Mouse (Mus musculus) hindbrain, embryonic 13.5 days (tissue): ENCODE data around the gene Rbm15b. TPM values are rescaled to one million over a fixed set of nuclear protein-coding genes. Genes with fewer than 3 reads are reported as not detected.
A peak's percentile ranks its signal among the peaks of the same experiment; 100 is the strongest.

Source experiments
- ATAC-seq: fragments of 200-750 bp; cut with Nextera tagmentation; 2 replicates; pipeline ENCODE4 v1.8.0; 2017; ENCODE audit warnings: moderate TSS enrichment; ENCODE audit not compliant: low FRiP score
- H3K27ac ChIP-seq: fragments of 300-500 bp; sonication (generic); 2 replicates; pipeline ENCODE4 v1.5.1; 2015; ENCODE audit warnings: inconsistent platforms, mild to moderate bottlenecking, moderate library complexity
- H3K27me3 ChIP-seq: fragments of 300-500 bp; sonication (generic); 2 replicates; pipeline ENCODE4 v1.6.1; 2015; ENCODE audit warnings: mild to moderate bottlenecking, inconsistent platforms
- H3K36me3 ChIP-seq: fragments of 300-500 bp; sonication (generic); 2 replicates; pipeline ENCODE4 v1.6.1; 2015; ENCODE audit warnings: mild to moderate bottlenecking, inconsistent platforms
- H3K4me1 ChIP-seq: fragments of 300-500 bp; sonication (generic); replicated peaks from 2 replicates; pipeline ENCODE4 v1.6.1; 2015; ENCODE audit warnings: inconsistent platforms
- H3K4me2 ChIP-seq: fragments of 300-500 bp; sonication (generic); 2 replicates; pipeline ENCODE4 v1.6.1; 2015; ENCODE audit warnings: inconsistent platforms, mild to moderate bottlenecking, moderate library complexity
- H3K4me3 ChIP-seq: fragments of 300-500 bp; sonication (generic); 2 replicates; pipeline ENCODE4 v1.5.1; 2015; ENCODE audit warnings: mild to moderate bottlenecking, inconsistent platforms
- H3K9ac ChIP-seq: fragments of 300-500 bp; sonication (generic); 2 replicates; pipeline ENCODE4 v1.6.1; 2015; ENCODE audit warnings: mild to moderate bottlenecking, inconsistent platforms
- H3K9me3 ChIP-seq: fragments of 300-500 bp; sonication (generic); 2 replicates; pipeline ENCODE4 v1.6.1; 2016; ENCODE audit warnings: inconsistent platforms
- WGBS: fragments of 180-500 bp; shearing (Covaris S2); methylation state at CpG from one replicate; pipeline ENCODE4 v1.1.7; 2015; 5-methylcytosine and 5-hydroxymethylcytosine counted together
- polyA plus RNA-seq: library from polyadenylated mRNA; unstranded; fragments of >200 nt; fragmentation: Nextera tagmentation; extraction: Ambion mirVana; gene quantifications from 2 replicates; pipeline ENCODE4 v1.2.1, GENCODE M21; 2015

Gene Rbm15b
- 14.2 and 16.5 TPM in 2 replicates for polyA plus RNA-seq

DNA sequence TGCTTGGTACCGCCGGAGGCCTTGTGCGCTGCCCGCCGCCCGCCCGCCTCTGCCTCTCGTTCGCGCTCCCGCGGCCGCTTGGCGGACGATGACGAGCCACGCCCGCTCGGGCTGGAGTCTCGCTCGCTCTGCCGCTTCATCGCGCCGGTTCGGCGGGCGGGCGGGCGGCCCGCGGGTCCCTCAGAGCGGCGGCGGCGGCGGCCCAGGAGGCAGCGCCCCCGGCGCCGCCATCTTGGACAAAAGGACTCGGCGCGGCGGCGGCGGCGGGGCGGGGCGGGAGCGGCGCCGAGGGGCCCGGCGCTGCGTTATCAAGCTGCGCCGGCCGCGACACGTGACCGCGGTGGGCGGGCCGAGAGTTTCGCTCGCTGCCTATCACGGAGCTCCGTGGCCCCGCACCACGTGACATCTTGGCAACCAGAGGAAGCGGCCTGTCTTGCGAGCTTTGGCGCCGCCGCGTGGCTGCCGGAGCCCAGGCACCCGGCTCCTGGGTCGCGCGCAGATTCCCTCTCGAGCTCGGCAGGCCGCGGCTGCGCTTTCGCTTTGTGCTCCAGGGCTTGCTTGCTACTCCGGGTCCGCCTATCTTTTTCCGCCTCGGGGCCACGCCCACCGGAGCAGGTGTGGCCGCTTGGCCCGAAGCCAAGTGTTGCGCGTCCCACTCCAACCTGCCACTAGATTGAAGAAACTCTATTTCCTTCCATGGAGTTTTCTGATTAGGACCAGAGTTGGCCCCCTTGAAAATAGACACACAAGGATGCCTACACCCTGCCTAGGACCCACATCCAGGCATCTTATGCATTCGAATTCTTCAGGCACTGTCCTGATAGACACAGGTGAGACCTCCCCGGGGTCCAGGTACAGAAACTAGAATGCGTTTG, at the start of gene Rbm15b:
Rbm15b (minus strand) TSS at position 601 of the 875 bp plus-strand sequence.
- Histone ChIP-seq H3K9me3 (no peaks in the 10 kb centered on the region), H3K36me3 (peaks cover 58% of the 10 kb centered on the region), H3K27me3 (no peaks in the 10 kb centered on the region), H3K9ac (peak within 1 kb of the TSS; percentile 99), H3K4me1 (peaks cover 75% of the 10 kb centered on the region), H3K4me3 (peak within 1 kb of the TSS; percentile 94), H3K27ac (peak within 1 kb of the TSS; percentile 96), H3K4me2 (peak within 1 kb of the TSS; percentile 99)
- peak; percentile 58 for ATAC-seq
- WGBS, result 2% methylated on average over 98 of the region's 101 CpGs

DNA sequence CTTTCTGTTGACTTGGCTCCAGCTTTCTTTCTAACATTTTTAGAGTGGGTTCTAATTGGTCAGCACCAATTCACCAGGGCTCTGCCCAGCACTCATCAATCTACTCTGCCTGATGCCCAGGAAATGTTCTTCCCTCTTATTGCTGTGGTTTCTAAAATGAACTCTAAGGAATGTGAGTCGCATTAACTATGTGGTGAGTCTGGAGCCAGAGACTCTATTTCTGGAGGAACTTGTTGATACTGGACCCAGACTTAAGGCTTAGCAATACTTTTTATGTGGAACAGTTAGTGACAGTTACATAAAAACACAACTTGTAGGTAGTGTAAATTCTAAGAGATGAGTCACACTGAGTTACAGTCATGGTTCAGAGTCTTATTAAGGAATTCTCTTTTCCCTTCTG, 47.8 kb upstream of the Rbm15b start:
- H3K36me3 ChIP-seq, result peaks cover 63% of the 10 kb centered on the region
- H3K4me1 ChIP-seq, result no peaks in the 10 kb centered on the region
- no peak overlapping the region for H3K4me2 ChIP-seq
- no peak for ATAC-seq
- no peaks in the 10 kb centered on the region for H3K27me3 ChIP-seq
- H3K27ac ChIP-seq, result no peak overlapping the region
- no peak overlapping the region for H3K9ac ChIP-seq
- H3K4me3 ChIP-seq, result no peak overlapping the region
- no peaks in the 10 kb centered on the region for H3K9me3 ChIP-seq
- WGBS, result 92% methylated on average over 1 of the region's 1 CpGs

DNA sequence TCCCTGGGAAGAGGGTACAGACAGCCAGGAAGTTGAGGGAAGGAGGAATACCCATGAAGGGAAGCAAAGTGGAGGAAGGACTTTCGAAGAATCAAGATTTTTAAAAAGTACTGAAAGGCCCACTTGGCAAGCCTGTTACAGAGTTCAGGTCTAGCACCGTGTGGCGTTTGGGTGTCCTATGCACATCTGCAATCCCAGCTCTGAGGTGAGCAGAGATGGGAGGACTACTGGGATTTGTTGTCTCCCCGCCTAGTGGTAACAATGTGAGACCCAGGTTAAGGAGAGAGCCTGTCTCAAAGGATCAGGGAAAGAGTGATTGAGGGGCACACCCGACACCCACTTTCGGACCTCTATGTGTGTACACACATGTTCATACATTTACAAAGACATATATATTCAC, 27.6 kb upstream of the Rbm15b start:
- Histone ChIP-seq H3K27me3 (no peaks in the 10 kb centered on the region), H3K4me1 (no peaks in the 10 kb centered on the region), H3K9ac (no peak overlapping the region), H3K27ac (no peak overlapping the region), H3K4me3 (no peak overlapping the region), H3K4me2 (no peak overlapping the region), H3K9me3 (no peaks in the 10 kb centered on the region), H3K36me3 (peaks cover 29% of the 10 kb centered on the region)
- no peak for ATAC-seq
- WGBS, result 92% methylated on average over 6 of the region's 6 CpGs

DNA sequence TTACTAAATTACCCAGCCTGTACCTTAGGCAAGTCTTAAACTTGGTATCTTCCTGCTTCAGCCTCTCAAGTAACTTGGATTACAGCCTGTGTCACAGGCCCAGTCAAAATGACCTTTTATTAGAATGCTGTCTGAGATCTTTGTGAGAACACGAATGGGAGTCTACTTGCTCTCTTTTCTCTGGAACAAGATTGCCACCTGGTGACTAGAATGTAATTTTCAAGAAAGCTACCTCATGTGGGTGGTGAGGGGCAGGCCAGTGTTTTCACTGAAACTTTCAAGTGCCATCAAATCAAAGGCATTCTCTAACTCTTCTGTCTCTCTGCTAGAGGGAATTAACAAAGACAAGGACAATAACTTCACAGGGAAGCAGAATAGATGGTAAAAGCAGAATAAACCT, 26.5 kb upstream of the Rbm15b start:
- no peak overlapping the region for H3K4me2 ChIP-seq
- 33% methylated on average over 1 of the region's 1 CpGs for WGBS
- H3K9ac ChIP-seq, result no peak overlapping the region
- no peaks in the 10 kb centered on the region for H3K9me3 ChIP-seq
- no peaks in the 10 kb centered on the region for H3K27me3 ChIP-seq
- H3K27ac ChIP-seq, result no peak overlapping the region
- H3K36me3 ChIP-seq, result peaks cover 31% of the 10 kb centered on the region
- no peaks in the 10 kb centered on the region for H3K4me1 ChIP-seq
- no peak overlapping the region for H3K4me3 ChIP-seq
- no peak for ATAC-seq

DNA sequence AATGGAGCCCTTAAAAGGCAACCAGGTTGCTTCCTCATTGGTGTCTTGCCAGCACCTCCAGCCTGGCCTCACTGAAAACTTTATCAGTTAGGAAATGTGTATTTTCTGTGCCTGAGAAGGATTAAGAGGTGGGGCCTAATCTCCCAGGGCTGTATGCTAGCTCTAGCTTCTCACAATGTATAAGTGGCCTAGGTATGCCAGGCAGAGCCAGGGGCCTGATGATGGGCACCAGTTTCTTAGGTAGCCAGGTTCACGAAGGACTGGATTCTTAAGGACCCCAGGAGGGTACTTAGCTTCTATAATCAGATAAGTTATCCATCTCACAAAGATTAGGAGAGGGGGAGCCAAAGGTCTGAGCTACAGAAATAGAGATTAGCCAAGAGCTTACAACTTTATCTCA, 24.4 kb upstream of the Rbm15b start:
- 85% methylated on average over 1 of the region's 1 CpGs for WGBS
- H3K27me3 ChIP-seq, result no peaks in the 10 kb centered on the region
- no peaks in the 10 kb centered on the region for H3K4me1 ChIP-seq
- peaks cover 49% of the 10 kb centered on the region for H3K36me3 ChIP-seq
- no peak overlapping the region for H3K4me3 ChIP-seq
- no peaks in the 10 kb centered on the region for H3K9me3 ChIP-seq
- H3K4me2 ChIP-seq, result no peak overlapping the region
- no peak for ATAC-seq
- no peak overlapping the region for H3K27ac ChIP-seq
- H3K9ac ChIP-seq, result no peak overlapping the region

DNA sequence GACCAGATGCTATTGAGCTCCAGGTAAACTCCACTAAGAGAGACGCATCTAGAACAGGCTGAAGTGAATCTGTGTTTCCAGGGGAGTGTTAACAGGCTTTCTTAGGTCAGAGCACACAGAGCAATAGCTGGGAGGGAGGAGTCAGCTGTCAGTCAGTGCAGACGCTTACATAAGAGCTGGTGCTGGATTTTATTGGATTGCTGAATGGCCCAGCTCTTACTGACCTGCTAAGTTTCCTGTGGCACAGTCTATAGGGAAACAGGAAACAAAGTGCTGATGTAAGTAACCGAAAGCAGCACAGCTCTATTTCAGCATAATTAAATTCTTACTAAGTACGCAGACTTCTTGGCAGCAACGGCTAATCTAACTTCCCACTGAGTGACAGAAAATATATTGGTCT, 21.5 kb upstream of the Rbm15b start:
- no peak for ATAC-seq
- Histone ChIP-seq H3K36me3 (peaks cover 50% of the 10 kb centered on the region), H3K27me3 (no peaks in the 10 kb centered on the region), H3K4me1 (no peaks in the 10 kb centered on the region), H3K9me3 (no peaks in the 10 kb centered on the region), H3K4me2 (no peak overlapping the region), H3K4me3 (no peak overlapping the region), H3K27ac (no peak overlapping the region), H3K9ac (no peak overlapping the region)
- 66% methylated on average over 5 of the region's 5 CpGs for WGBS

- Histone ChIP-seq H3K9ac (no peak overlapping the region), H3K4me2 (no peak overlapping the region), H3K9me3 (no peaks in the 10 kb centered on the region), H3K36me3 (peaks cover 50% of the 10 kb centered on the region), H3K27me3 (no peaks in the 10 kb centered on the region), H3K4me1 (no peaks in the 10 kb centered on the region), H3K4me3 (no peak overlapping the region), H3K27ac (no peak overlapping the region)
- WGBS, result 85% methylated on average over 3 of the region's 3 CpGs
- ATAC-seq, result no peak
Measured at GRCm38 (mm10) chr9:106908174-106908573, 20.9 kb upstream of the Rbm15b start.

DNA sequence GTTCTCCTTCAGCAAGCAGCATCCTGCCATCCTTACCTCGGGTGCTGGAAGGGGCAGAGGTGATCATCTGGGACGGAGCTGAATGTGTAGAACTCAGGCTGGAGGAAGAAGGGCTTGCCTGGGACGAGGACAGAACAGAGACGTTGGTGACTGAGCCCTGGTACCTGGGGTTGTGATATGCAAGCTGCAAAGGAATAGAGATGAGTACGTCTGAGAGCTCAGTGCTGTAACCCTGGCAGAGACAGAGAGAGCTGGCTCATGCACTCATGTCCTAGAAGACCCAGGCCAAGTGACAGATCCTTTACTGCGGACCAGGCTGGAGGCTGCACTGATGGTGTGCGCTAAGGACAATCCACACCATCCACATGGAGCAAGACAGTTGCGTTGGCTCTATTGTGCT, 19.4 kb upstream of the Rbm15b start:
- no peaks in the 10 kb centered on the region for H3K9me3 ChIP-seq
- no peak overlapping the region for H3K4me3 ChIP-seq
- H3K27me3 ChIP-seq, result no peaks in the 10 kb centered on the region
- WGBS, result 91% methylated on average over 8 of the region's 8 CpGs
- H3K4me2 ChIP-seq, result no peak overlapping the region
- H3K27ac ChIP-seq, result no peak overlapping the region
- peaks cover 49% of the 10 kb centered on the region for H3K36me3 ChIP-seq
- no peak for ATAC-seq
- H3K9ac ChIP-seq, result no peak overlapping the region
- no peaks in the 10 kb centered on the region for H3K4me1 ChIP-seq

DNA sequence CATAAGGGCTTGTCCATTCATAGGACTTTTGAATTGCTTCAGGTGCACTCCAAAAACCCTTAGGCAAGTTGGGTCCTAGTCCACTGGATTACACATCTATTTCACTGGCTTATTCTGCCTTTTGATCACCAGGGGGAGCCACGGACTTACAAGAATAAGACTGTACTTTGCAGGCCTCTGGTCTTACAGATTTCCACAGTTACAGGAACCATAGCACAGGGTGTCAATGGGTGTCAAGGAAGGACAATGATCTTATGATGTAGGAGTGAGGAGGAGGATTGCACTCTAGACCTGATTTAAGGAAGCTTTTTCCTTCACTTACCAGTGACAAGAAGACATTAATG, 16.5 kb upstream of the Rbm15b start:
- 12% methylated on average over 1 of the region's 1 CpGs for WGBS
- no peak for ATAC-seq
- Histone ChIP-seq H3K4me2 (no peak overlapping the region), H3K4me1 (no peaks in the 10 kb centered on the region), H3K4me3 (no peak overlapping the region), H3K27me3 (no peaks in the 10 kb centered on the region), H3K36me3 (peaks cover 66% of the 10 kb centered on the region), H3K27ac (no peak overlapping the region), H3K9me3 (no peaks in the 10 kb centered on the region), H3K9ac (no peak overlapping the region)

DNA sequence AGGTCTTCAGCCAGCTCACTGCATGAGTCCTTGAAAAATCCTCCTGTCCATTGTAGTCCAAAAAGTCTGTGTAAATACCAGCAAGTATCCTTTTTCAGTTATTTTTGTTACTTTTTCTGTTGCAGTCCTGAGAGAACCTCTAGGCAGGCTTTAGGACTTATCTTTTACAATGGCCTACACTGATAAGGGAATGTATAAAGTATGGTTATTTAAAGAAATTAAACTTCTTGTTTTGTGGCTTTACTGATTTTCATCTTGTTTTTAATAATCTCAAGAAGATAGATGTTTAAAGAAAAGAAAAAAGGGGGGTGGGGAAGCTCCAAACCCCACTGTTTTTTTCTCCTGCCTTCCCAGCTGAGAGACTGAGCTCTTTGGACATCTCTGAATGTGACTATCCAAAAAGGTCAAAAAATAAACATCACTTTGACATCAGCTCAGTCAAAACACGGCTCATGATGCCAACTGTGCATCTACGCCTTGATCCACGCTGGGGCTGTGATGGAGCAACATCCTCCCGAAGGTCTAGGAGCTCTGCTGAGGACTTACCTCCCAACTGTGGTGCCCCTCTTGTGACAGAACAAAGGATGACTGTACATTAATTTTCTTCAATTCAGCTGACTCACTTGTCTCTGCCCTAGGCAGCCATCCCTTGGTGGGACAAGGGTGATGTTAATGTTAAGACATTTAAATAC, 16.0 kb upstream of the Rbm15b start:
- ATAC-seq, result no peak
- H3K27ac ChIP-seq, result no peak overlapping the region
- no peak overlapping the region for H3K4me2 ChIP-seq
- peaks cover 67% of the 10 kb centered on the region for H3K36me3 ChIP-seq
- H3K4me3 ChIP-seq, result no peak overlapping the region
- no peaks in the 10 kb centered on the region for H3K4me1 ChIP-seq
- H3K27me3 ChIP-seq, result no peaks in the 10 kb centered on the region
- no peaks in the 10 kb centered on the region for H3K9me3 ChIP-seq
- WGBS, result 77% methylated on average over 4 of the region's 4 CpGs
- no peak overlapping the region for H3K9ac ChIP-seq

GRCm38 (mm10) chr9:106901596-106901995, 14.4 kb upstream of the Rbm15b start:
- Histone ChIP-seq H3K36me3 (peaks cover 60% of the 10 kb centered on the region), H3K4me3 (no peak overlapping the region), H3K4me2 (no peak overlapping the region), H3K27me3 (no peaks in the 10 kb centered on the region), H3K9ac (no peak overlapping the region), H3K27ac (no peak overlapping the region), H3K4me1 (no peaks in the 10 kb centered on the region), H3K9me3 (no peaks in the 10 kb centered on the region)
- 93% methylated on average over 7 of the region's 7 CpGs for WGBS
- ATAC-seq, result no peak

- Histone ChIP-seq H3K4me3 (no peak overlapping the region), H3K9ac (no peak overlapping the region), H3K4me1 (no peaks in the 10 kb centered on the region), H3K27ac (no peak overlapping the region), H3K4me2 (no peak overlapping the region), H3K36me3 (peaks cover 73% of the 10 kb centered on the region), H3K27me3 (no peaks in the 10 kb centered on the region), H3K9me3 (no peaks in the 10 kb centered on the region)
- ATAC-seq, result no peak
- 94% methylated on average over 1 of the region's 1 CpGs for WGBS
Measured at GRCm38 (mm10) chr9:106898901-106899300, 11.7 kb upstream of the Rbm15b start.

DNA sequence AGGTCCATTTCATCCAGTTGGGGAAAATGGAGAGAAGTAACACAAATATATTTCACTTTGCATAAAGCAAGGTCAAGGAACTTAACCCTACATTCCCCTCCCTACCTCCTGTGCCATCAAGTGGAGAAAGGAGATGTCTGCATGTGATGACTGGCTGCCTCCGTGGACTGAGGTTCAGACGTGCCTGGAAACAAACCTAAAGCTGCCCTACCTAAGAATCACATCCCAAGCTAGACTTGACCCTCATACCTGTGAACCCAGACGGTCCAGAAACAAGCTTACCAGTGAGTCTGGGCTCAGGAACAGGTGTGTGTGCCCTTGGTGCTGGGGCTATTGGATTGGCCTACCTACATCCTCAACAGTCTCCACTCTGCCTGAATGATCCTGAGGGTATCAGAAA, 6.1 kb upstream of the Rbm15b start:
- Histone ChIP-seq H3K4me1 (peaks cover 36% of the 10 kb centered on the region), H3K36me3 (peaks cover 50% of the 10 kb centered on the region), H3K9me3 (no peaks in the 10 kb centered on the region), H3K27me3 (no peaks in the 10 kb centered on the region), H3K4me2 (peak overlapping the region; percentile 67), H3K4me3 (0 out of 2 replicates have a peak overlapping the region, but pooled peaks have one; percentile 9), H3K9ac (peak overlapping the region; percentile 61), H3K27ac (no peak overlapping the region)
- WGBS, result 57% methylated on average over 3 of the region's 3 CpGs
- no peak for ATAC-seq
